Mouse (Mus musculus): ENCODE measurements around the gene 2210418O10Rik. TPM values are rescaled to one million over a fixed set of nuclear protein-coding genes. Genes with fewer than 3 reads are reported as not detected.
"Not testable (repeated sequence)": the region's sequence is repeated elsewhere in the genome, so short reads cannot be mapped to it uniquely, and the experiment has no call there.

2210418O10Rik gene
- total RNA-seq (2022) = 10 to 100 TPM in 1 of 4 experiments, 1 to 10 TPM in 3; 2.2 to 25.7 (median 4.2) TPM

GRCm38 (mm10) chr2:176226269-176226668 lies at the start of gene 2210418O10Rik:
TSS of gene 2210418O10Rik (plus strand) at chr2:176226569.
- not testable (repeated sequence) for DNase-seq (ENCODE audit: low spot score in 2 of 2)

DNA sequence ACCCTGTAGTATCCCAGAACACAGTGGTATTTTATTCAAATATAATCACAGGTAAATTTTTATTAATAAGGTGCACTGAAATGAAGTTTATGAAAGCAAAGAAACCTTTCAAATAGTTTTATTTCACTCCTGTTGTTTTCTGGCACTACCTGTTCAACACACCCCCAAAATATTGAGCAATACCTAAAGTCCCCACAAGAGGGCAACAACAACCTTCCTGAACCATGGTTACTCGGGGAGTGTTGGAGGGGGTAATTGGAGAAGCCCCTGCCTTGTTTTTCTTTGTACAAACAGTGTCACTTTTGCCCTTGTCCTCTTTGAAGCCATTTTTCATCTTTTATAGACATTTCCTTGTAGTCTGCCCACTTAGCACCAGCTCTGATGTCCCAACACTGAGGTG lies 22.1 kb downstream of the 2210418O10Rik start:
- DNase-seq (ENCODE audit: low spot score in 2 of 2) = not testable (repeated sequence)

Other genes starting within 250 kb of the 2210418O10Rik start
- 1 to 10 TPM in 2 of 4 experiments, under 1 TPM in 2; 0.43 to 8.5 (median 3.9) TPM for gene Gm2004, start 76.7 kb upstream of the 2210418O10Rik start, total RNA-seq (2022)
- gene Gm11009, start 92.9 kb downstream of the 2210418O10Rik start, total RNA-seq (2022) = not detected
- gene Gm14435, start 197.0 kb downstream of the 2210418O10Rik start, total RNA-seq (2022) = 10 to 100 TPM; 14.7 to 24.4 (median 16.6) TPM